Mouse (Mus musculus) E14TG2a.4 (cell line): ENCODE data around the gene Man2a1.

ENCODE experiments used
- H3K27me3 ChIP-seq: 2 replicates; pipeline ENCODE4 v1.6.1; 2014; ENCODE audit warnings: low read length, control low read depth; ENCODE audit not compliant: insufficient read depth
- H3K36me3 ChIP-seq: 2 replicates; pipeline ENCODE4 v1.6.1; 2014; ENCODE audit warnings: low read length, control low read depth; ENCODE audit not compliant: insufficient read depth
- H3K4me1 ChIP-seq: replicated peaks from 2 replicates; pipeline ENCODE4 v1.6.1; 2014; ENCODE audit warnings: low read depth, low read length, control low read depth
- H3K4me3 ChIP-seq: replicated peaks from 2 replicates; pipeline ENCODE4 v1.5.1; 2014; ENCODE audit warnings: mild to moderate bottlenecking, low read length
- H3K9me3 ChIP-seq: 2 replicates; pipeline ENCODE4 v1.6.1; 2014; ENCODE audit warnings: low read length, control low read depth
- CTCF ChIP-seq: conservative IDR thresholded peaks from 2 replicates; pipeline ENCODE4 v1.5.1; 2014; ENCODE audit warnings: low read length
- NANOG ChIP-seq: IDR thresholded peaks from 2 replicates; pipeline ENCODE4 v1.6.1; 2014; ENCODE audit warnings: borderline replicate concordance, low read length, mixed read lengths
- POU5F1 ChIP-seq: IDR thresholded peaks from 2 replicates; pipeline ENCODE4 v1.6.1; 2014; ENCODE audit warnings: low read length, borderline replicate concordance

Gene Man2a1

DNA sequence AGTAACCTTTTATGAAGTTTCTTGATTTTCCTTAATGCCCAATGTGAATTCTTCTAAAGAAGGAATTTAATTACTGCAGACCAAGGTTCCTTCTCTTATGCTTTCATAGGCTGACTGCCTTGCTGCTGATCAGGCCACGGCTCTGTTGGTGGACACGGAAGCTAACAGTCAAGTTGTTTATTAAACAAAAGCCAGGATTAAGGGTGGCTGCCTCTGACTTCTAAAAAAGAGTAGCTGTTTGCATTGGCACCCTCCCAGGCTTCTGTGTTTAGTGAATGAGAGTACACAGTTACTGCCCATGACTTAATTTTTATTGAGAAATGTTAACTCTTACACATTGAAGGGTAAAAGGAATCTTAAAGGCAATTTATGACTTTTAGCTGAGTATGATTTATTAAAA lies 81.4 kb downstream of the Man2a1 start:
- Histone ChIP-seq H3K9me3 (peaks cover 30% of the 10 kb centered on the region), H3K4me3 (no peak overlapping the region), H3K4me1 (no peaks in the 10 kb centered on the region), H3K27me3 (no peaks in the 10 kb centered on the region), H3K36me3 (peaks cover 36% of the 10 kb centered on the region)
- TF ChIP-seq NANOG, result no peak
- no peak for TF ChIP-seq CTCF
- TF ChIP-seq POU5F1, result no peak

DNA sequence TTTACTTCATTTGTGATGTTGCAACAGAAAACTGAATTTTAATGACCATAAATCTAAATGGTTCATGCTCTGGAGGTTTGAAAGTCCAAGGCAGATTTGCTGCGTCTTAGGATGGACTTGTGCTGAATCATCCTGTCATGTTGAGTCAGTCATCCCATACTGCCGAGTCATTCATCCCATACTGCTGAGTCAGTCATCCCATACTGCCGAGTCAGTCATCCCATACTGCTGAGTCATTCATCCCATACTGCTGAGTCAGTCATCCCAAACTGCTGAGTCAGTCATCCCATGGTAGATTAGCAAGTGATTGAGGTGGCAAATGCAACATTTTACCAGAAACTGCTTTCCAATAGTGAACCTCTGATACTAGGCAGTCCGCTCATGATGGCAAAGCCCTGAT lies 83.6 kb downstream of the Man2a1 start:
- Histone ChIP-seq H3K27me3 (no peaks in the 10 kb centered on the region), H3K9me3 (peaks cover 30% of the 10 kb centered on the region), H3K4me1 (no peaks in the 10 kb centered on the region), H3K36me3 (peaks cover 36% of the 10 kb centered on the region), H3K4me3 (no peak overlapping the region)
- no peak for TF ChIP-seq NANOG
- no peak for TF ChIP-seq CTCF
- TF ChIP-seq POU5F1, result no peak

GRCm38 (mm10) chr17:64685216-64685903 lies 84.8 kb downstream of the Man2a1 start:
- Histone ChIP-seq H3K4me1 (no peaks in the 10 kb centered on the region), H3K36me3 (peaks cover 40% of the 10 kb centered on the region), H3K4me3 (no peak overlapping the region), H3K9me3 (peaks cover 30% of the 10 kb centered on the region), H3K27me3 (no peaks in the 10 kb centered on the region)
- no peak for TF ChIP-seq NANOG
- TF ChIP-seq CTCF, result no peak
- no peak for TF ChIP-seq POU5F1

DNA sequence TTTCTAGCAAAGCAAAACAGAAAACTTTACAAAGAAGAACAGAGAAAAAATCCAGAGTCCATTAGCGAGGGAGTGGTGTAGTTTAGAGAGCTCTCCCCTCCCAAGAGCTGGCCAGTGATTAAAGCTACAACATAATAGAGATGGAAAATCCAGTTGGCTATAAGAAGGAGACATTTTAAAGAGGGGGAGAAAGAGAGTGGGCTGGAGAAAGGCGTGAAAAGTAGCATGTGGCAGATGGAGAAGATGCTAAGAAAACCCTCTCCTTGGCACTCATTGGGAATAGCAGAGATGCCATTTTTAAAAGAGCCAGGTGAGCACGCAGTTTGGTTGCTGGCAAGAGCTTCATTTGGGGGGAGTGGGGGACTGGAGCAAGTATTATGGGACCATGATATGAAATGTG lies 89.1 kb downstream of the Man2a1 start:
- H3K9me3 ChIP-seq, result peaks cover 12% of the 10 kb centered on the region
- H3K4me3 ChIP-seq, result no peak overlapping the region
- no peaks in the 10 kb centered on the region for H3K4me1 ChIP-seq
- H3K27me3 ChIP-seq, result no peaks in the 10 kb centered on the region
- no peak for TF ChIP-seq POU5F1
- TF ChIP-seq CTCF, result no peak
- no peak for TF ChIP-seq NANOG
- peaks cover 16% of the 10 kb centered on the region for H3K36me3 ChIP-seq

- Histone ChIP-seq H3K27me3 (no peaks in the 10 kb centered on the region), H3K4me3 (no peak overlapping the region), H3K36me3 (0 out of 2 replicates have a peak, but pooled peaks cover 5% of the 10 kb centered on the region), H3K9me3 (no peaks in the 10 kb centered on the region), H3K4me1 (no peaks in the 10 kb centered on the region)
- no peak for TF ChIP-seq CTCF
- no peak for TF ChIP-seq POU5F1
- no peak for TF ChIP-seq NANOG
Measured at GRCm38 (mm10) chr17:64697277-64697831, 96.8 kb downstream of the Man2a1 start.

DNA sequence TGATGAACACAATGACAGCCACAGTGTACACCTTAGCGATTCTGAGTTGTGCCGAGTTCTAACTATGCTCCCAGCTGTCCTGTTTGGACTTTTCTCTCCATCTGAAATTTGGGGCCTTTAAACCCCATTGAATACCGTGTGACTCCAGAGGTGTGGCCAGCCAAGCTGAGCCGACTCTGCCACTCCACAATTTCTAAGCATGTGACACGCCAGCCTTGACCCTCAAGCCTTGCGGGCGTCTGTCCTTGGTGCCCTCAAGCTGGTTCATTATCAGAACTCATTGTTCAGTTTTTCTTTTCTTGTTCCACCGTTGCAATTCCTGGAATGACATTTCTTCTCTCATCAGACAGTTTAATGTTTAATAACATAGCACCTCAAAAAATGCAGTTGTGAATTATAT lies 98.0 kb downstream of the Man2a1 start:
- H3K27me3 ChIP-seq, result no peaks in the 10 kb centered on the region
- TF ChIP-seq POU5F1 (no peak), CTCF (no peak), NANOG (no peak)
- 0 out of 2 replicates have a peak, but pooled peaks cover 5% of the 10 kb centered on the region for H3K36me3 ChIP-seq
- no peak overlapping the region for H3K4me3 ChIP-seq
- no peaks in the 10 kb centered on the region for H3K4me1 ChIP-seq
- H3K9me3 ChIP-seq, result no peaks in the 10 kb centered on the region

- TF ChIP-seq NANOG (no peak), POU5F1 (no peak), CTCF (no peak)
- H3K4me3 ChIP-seq, result no peak overlapping the region
- no peaks in the 10 kb centered on the region for H3K36me3 ChIP-seq
- no peaks in the 10 kb centered on the region for H3K4me1 ChIP-seq
- H3K27me3 ChIP-seq, result no peaks in the 10 kb centered on the region
- H3K9me3 ChIP-seq, result no peaks in the 10 kb centered on the region
Measured at GRCm38 (mm10) chr17:64703649-64704230, 103.2 kb downstream of the Man2a1 start.

- no peaks in the 10 kb centered on the region for H3K4me1 ChIP-seq
Measured at GRCm38 (mm10) chr17:64707529-64707928, 107.0 kb downstream of the Man2a1 start.

More at GRCm38 (mm10) chr17:64707529-64707928, 107.0 kb downstream of the Man2a1 start:
- Histone ChIP-seq H3K4me3 (no peak overlapping the region), H3K36me3 (peaks cover 9% of the 10 kb centered on the region), H3K27me3 (no peaks in the 10 kb centered on the region), H3K9me3 (no peaks in the 10 kb centered on the region)
- no peak for TF ChIP-seq NANOG
- no peak for TF ChIP-seq CTCF
- TF ChIP-seq POU5F1, result no peak
